Mouse (Mus musculus): Measurements from ENCODE around the gene Rhox4d.
"Not testable (repeated sequence)": the region's sequence is repeated elsewhere in the genome, so short reads cannot be mapped to it uniquely, and the experiment has no call there.

- TF ChIP-seq CTCF (IDR thresholded peaks at IDR 0.05; ENCODE audit: insufficient read depth, low read length); POLR2A (IDR thresholded peaks at IDR 0.05; ENCODE audit: borderline replicate concordance, extremely low read depth, low read depth, low read length): not testable (repeated sequence)
These were observed 43.0 kb downstream of the Rhox4d start, which contains the start of gene Rhox4e for GRCm38 (mm10) chrX:37557112-37557511.

Measured in lung, adult 2 months (tissue).